Mouse (Mus musculus): ENCODE data around the gene Gsta4. TPM values are rescaled to one million over a fixed set of nuclear protein-coding genes. Genes with fewer than 3 reads are reported as not detected.
"Not testable (repeated sequence)": the region's sequence is repeated elsewhere in the genome, so short reads cannot be mapped to it uniquely, and the experiment has no call there.

The Gsta4 gene
- polyA plus RNA-seq, 1 experiment from 2014 or later: 43.1 TPM

- ATAC-seq (replicated peaks; ENCODE audit: low FRiP score, low TSS enrichment, low read depth) (no peak), DNase-seq (ENCODE audit: low spot score) (no peak)
- Histone ChIP-seq H3K27me3 (replicated peaks; ENCODE audit: control insufficient read depth, insufficient read depth, low read length) (no peaks in the 10 kb centered on the region), H3K4me1 (replicated peaks; ENCODE audit: control insufficient read depth, insufficient read depth, low read length) (peaks cover 4% of the 10 kb centered on the region; the same call in 1 of the 2 replicates), H3K9me3 (ENCODE audit: control insufficient read depth, low read length) (no peaks in the 10 kb centered on the region), H3K4me3 (ENCODE audit: low read depth, low read length) (no peak overlapping the region), H3K4me2 (ENCODE audit: low read length) (no peak overlapping the region), H3K36me3 (ENCODE audit: control insufficient read depth, insufficient read depth, low read length) (peaks cover 6% of the 10 kb centered on the region; the same call in 1 of the 2 replicates), H3K9ac (ENCODE audit: low read length) (no peak overlapping the region), H3K27ac (ENCODE audit: low read depth) (no peak overlapping the region)
- WGBS: 58% methylated on average over 1 of the region's 1 CpGs
Measured at GRCm38 (mm10) chr9:78174016-78174415, 8.6 kb upstream of the Gsta4 start.

GRCm38 (mm10) chr9:78174925-78175276 is 7.7 kb upstream of the Gsta4 start:
- not testable (repeated sequence) for H3K9me3 ChIP-seq (ENCODE audit: control insufficient read depth, low read length); H3K9ac ChIP-seq (ENCODE audit: low read length); H3K4me1 ChIP-seq (replicated peaks; ENCODE audit: control insufficient read depth, insufficient read depth, low read length); H3K27me3 ChIP-seq (replicated peaks; ENCODE audit: control insufficient read depth, insufficient read depth, low read length); DNase-seq (ENCODE audit: low spot score); H3K27ac ChIP-seq (ENCODE audit: low read depth); H3K4me3 ChIP-seq (ENCODE audit: low read depth, low read length); H3K36me3 ChIP-seq (ENCODE audit: control insufficient read depth, insufficient read depth, low read length)
- 34% methylated on average over 3 of the region's 3 CpGs for WGBS
- ATAC-seq (replicated peaks; ENCODE audit: low FRiP score, low TSS enrichment, low read depth): peak; percentile 33
- peak overlapping the region; percentile 20; the same call in 1 of the 2 replicates for H3K4me2 ChIP-seq (ENCODE audit: low read length)

GRCm38 (mm10) chr9:78175277-78176200 is 7.0 kb upstream of the Gsta4 start:
- peak; percentile 98 for ATAC-seq (replicated peaks; ENCODE audit: low FRiP score, low TSS enrichment, low read depth)

GRCm38 (mm10) chr9:78176201-78176727 is 6.3 kb upstream of the Gsta4 start:
- DNase-seq (ENCODE audit: low spot score) (peak; percentile 86), ATAC-seq (replicated peaks; ENCODE audit: low FRiP score, low TSS enrichment, low read depth) (peak; percentile 67)
- Histone ChIP-seq H3K4me1 (replicated peaks; ENCODE audit: control insufficient read depth, insufficient read depth, low read length) (peaks cover 4% of the 10 kb centered on the region; the same call in 1 of the 2 replicates), H3K36me3 (ENCODE audit: control insufficient read depth, insufficient read depth, low read length) (no peaks in the 10 kb centered on the region), H3K27ac (ENCODE audit: low read depth) (peak overlapping the region; percentile 98), H3K9ac (ENCODE audit: low read length) (peak overlapping the region; percentile 75), H3K4me2 (ENCODE audit: low read length) (peak overlapping the region; percentile 56), H3K27me3 (replicated peaks; ENCODE audit: control insufficient read depth, insufficient read depth, low read length) (no peaks in the 10 kb centered on the region), H3K4me3 (ENCODE audit: low read depth, low read length) (peak overlapping the region; percentile 73), H3K9me3 (ENCODE audit: control insufficient read depth, low read length) (no peaks in the 10 kb centered on the region)
- under 1% methylated on average over 22 of the region's 22 CpGs for WGBS

More at GRCm38 (mm10) chr9:78175277-78176200, 7.0 kb upstream of the Gsta4 start:
- peaks cover 4% of the 10 kb centered on the region; the same call in 1 of the 2 replicates for H3K4me1 ChIP-seq (replicated peaks; ENCODE audit: control insufficient read depth, insufficient read depth, low read length)
- H3K9me3 ChIP-seq (ENCODE audit: control insufficient read depth, low read length): no peaks in the 10 kb centered on the region
- peak overlapping the region; percentile 75 for H3K9ac ChIP-seq (ENCODE audit: low read length)
- H3K4me3 ChIP-seq (ENCODE audit: low read depth, low read length): peak overlapping the region; percentile 73
- H3K27me3 ChIP-seq (replicated peaks; ENCODE audit: control insufficient read depth, insufficient read depth, low read length): no peaks in the 10 kb centered on the region
- peak overlapping the region; percentile 56 for H3K4me2 ChIP-seq (ENCODE audit: low read length)
- DNase-seq (ENCODE audit: low spot score): peak; percentile 97
- peak overlapping the region; percentile 98 for H3K27ac ChIP-seq (ENCODE audit: low read depth)
- H3K36me3 ChIP-seq (ENCODE audit: control insufficient read depth, insufficient read depth, low read length): no peaks in the 10 kb centered on the region
- WGBS: under 1% methylated on average over 48 of the region's 58 CpGs

- Histone ChIP-seq H3K36me3 (ENCODE audit: control insufficient read depth, insufficient read depth, low read length) (no peaks in the 10 kb centered on the region), H3K27ac (ENCODE audit: low read depth) (peak overlapping the region; percentile 98), H3K4me3 (ENCODE audit: low read depth, low read length) (peak overlapping the region; percentile 73), H3K4me2 (ENCODE audit: low read length) (peak overlapping the region; percentile 56), H3K27me3 (replicated peaks; ENCODE audit: control insufficient read depth, insufficient read depth, low read length) (no peaks in the 10 kb centered on the region), H3K9ac (ENCODE audit: low read length) (peak overlapping the region; percentile 75), H3K9me3 (ENCODE audit: control insufficient read depth, low read length) (no peaks in the 10 kb centered on the region), H3K4me1 (replicated peaks; ENCODE audit: control insufficient read depth, insufficient read depth, low read length) (peaks cover 4% of the 10 kb centered on the region; the same call in 1 of the 2 replicates)
- no peak for ATAC-seq (replicated peaks; ENCODE audit: low FRiP score, low TSS enrichment, low read depth)
- peak; percentile 70 for DNase-seq (ENCODE audit: low spot score)
- 22% methylated on average over 7 of the region's 7 CpGs for WGBS
Measured at GRCm38 (mm10) chr9:78176831-78177230, 5.7 kb upstream of the Gsta4 start.

- Histone ChIP-seq H3K27ac (ENCODE audit: low read depth) (no peak overlapping the region), H3K9ac (ENCODE audit: low read length) (no peak overlapping the region), H3K27me3 (replicated peaks; ENCODE audit: control insufficient read depth, insufficient read depth, low read length) (no peaks in the 10 kb centered on the region), H3K4me1 (replicated peaks; ENCODE audit: control insufficient read depth, insufficient read depth, low read length) (peaks cover 4% of the 10 kb centered on the region; the same call in 1 of the 2 replicates), H3K4me2 (ENCODE audit: low read length) (no peak overlapping the region), H3K4me3 (ENCODE audit: low read depth, low read length) (no peak overlapping the region), H3K9me3 (ENCODE audit: control insufficient read depth, low read length) (no peaks in the 10 kb centered on the region), H3K36me3 (ENCODE audit: control insufficient read depth, insufficient read depth, low read length) (no peaks in the 10 kb centered on the region)
- 82% methylated on average over 5 of the region's 5 CpGs for WGBS
- ATAC-seq (replicated peaks; ENCODE audit: low FRiP score, low TSS enrichment, low read depth): no peak
- no peak for DNase-seq (ENCODE audit: low spot score)
Measured at GRCm38 (mm10) chr9:78178197-78178596, 4.4 kb upstream of the Gsta4 start.

GRCm38 (mm10) chr9:78179071-78179470 is 3.5 kb upstream of the Gsta4 start:
- Histone ChIP-seq H3K4me2 (ENCODE audit: low read length) (no peak overlapping the region), H3K36me3 (ENCODE audit: control insufficient read depth, insufficient read depth, low read length) (no peaks in the 10 kb centered on the region), H3K9me3 (ENCODE audit: control insufficient read depth, low read length) (no peaks in the 10 kb centered on the region), H3K9ac (ENCODE audit: low read length) (no peak overlapping the region), H3K27ac (ENCODE audit: low read depth) (no peak overlapping the region), H3K27me3 (replicated peaks; ENCODE audit: control insufficient read depth, insufficient read depth, low read length) (no peaks in the 10 kb centered on the region), H3K4me3 (ENCODE audit: low read depth, low read length) (no peak overlapping the region), H3K4me1 (replicated peaks; ENCODE audit: control insufficient read depth, insufficient read depth, low read length) (peaks cover 4% of the 10 kb centered on the region; the same call in 1 of the 2 replicates)
- ATAC-seq (replicated peaks; ENCODE audit: low FRiP score, low TSS enrichment, low read depth): no peak
- no peak for DNase-seq (ENCODE audit: low spot score)
- 86% methylated on average over 2 of the region's 2 CpGs for WGBS

- H3K9ac ChIP-seq (ENCODE audit: low read length): no peak overlapping the region
- no peak overlapping the region for H3K4me2 ChIP-seq (ENCODE audit: low read length)
- H3K4me3 ChIP-seq (ENCODE audit: low read depth, low read length): no peak overlapping the region
- WGBS: 86% methylated on average over 9 of the region's 9 CpGs
- H3K27me3 ChIP-seq (replicated peaks; ENCODE audit: control insufficient read depth, insufficient read depth, low read length): no peaks in the 10 kb centered on the region
- no peaks in the 10 kb centered on the region for H3K9me3 ChIP-seq (ENCODE audit: control insufficient read depth, low read length)
- H3K36me3 ChIP-seq (ENCODE audit: control insufficient read depth, insufficient read depth, low read length): no peaks in the 10 kb centered on the region
- ATAC-seq (replicated peaks; ENCODE audit: low FRiP score, low TSS enrichment, low read depth) (no peak), DNase-seq (ENCODE audit: low spot score) (no peak)
- no peak overlapping the region for H3K27ac ChIP-seq (ENCODE audit: low read depth)
- H3K4me1 ChIP-seq (replicated peaks; ENCODE audit: control insufficient read depth, insufficient read depth, low read length): peaks cover 5% of the 10 kb centered on the region; the same call in 1 of the 2 replicates
Measured at GRCm38 (mm10) chr9:78185686-78186085, 3.1 kb downstream of the Gsta4 start.

All from intestine, embryonic 14.5 days (tissue).